Mouse (Mus musculus): ENCODE measurements at regions not wholly inside any gene's neighbourhood (a gene's known extent, or its start where the extent isn't known, plus 50 kb on each side); places are given as distances from the start of the nearest gene placed in this dataset.
"Not testable (repeated sequence)": the region's sequence is repeated elsewhere in the genome, so short reads cannot be mapped to it uniquely, and the experiment has no call there.

GRCm38 (mm10) chr15:14253602-14254301, 1080.3 kb upstream of the Cdh6 start:
- DNase-seq (ENCODE audit: extremely low spot score): no peak

DNA sequence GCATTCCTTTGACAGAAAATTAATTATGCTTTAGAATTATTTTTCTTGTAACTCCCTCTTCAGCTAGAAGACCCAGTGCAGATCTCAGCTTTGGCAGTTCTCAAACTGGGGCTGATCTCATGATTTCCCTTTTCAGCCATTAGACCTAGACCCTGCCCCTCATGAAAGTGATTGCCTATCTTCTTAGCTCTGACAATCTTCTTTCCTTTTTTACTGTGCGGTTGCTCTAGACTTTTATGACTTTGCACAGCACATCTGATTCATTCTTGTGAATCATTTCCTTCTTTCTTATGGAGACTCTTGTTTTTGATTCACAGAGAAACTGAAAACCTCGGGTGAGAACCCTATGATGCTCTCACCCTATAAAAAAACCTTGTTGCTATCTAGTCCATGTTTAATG, 1078.3 kb upstream of the Cdh6 start:
- DNase-seq (ENCODE audit: extremely low spot score): no peak

DNA sequence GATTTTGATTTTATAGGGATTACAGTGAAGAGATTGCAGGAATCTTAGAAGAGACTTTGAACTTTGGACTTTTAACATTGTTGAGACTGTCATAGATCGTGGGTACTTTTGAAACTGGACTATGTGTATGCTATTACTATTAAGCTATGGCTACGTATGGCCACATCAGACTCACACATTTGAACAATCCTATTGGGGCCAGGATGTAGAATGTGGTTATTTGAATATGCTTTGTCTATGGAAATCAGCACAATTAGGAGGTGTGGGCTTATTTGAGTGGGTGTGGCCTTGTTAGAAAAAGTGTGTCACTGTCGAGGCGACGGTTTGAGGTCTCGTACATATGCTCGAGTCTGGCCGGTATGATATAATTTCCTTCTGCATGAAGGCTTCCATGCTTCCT, 1041.8 kb upstream of the Cdh6 start:
- no peak for DNase-seq (ENCODE audit: extremely low spot score)

DNA sequence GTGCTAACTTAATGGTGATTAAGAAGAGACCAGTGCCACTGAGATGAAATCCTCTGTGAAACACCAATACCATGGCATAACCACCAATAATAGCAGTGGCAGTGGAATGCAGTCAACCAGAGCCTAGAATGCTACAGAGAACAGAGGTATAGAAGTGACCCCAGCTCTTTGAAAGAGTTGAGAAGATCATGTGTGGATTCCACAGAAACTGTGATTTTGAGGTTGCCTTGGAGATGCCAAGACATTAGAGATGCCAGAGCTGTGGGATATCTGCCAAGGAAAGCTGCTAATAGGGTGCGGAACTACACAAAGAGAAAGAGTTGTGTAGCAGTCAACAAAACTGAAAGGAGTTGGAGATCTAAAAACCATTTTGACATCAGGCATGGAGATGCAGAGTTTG, 1041.3 kb upstream of the Cdh6 start:
- DNase-seq (ENCODE audit: extremely low spot score): no peak

GRCm38 (mm10) chr15:14177523-14177922, 1004.0 kb upstream of the Cdh6 start:
- DNase-seq (ENCODE audit: extremely low spot score): no peak

GRCm38 (mm10) chr15:14137402-14137801, 963.9 kb upstream of the Cdh6 start:
- no peak for DNase-seq (ENCODE audit: extremely low spot score)

DNA sequence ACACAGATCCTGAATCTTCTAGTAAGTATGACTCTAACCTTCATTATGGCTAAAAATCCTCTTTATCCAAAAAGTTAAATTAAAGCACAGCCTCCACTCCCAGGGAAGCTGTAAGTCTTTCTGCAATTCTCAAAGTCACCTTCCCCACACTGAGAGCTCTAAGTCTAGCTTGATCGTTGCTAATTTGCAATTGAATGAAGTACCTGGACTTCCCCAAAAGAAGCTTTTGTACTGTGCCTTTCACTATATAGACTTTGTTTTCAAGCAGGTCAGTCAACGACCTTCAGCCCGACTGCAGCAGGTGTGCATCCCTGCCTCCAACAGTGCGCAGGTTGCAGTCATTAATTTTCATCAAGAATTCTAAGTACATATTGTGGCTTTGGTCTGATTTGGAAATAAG, 950.4 kb upstream of the Cdh6 start:
- no peak for DNase-seq (ENCODE audit: extremely low spot score)

GRCm38 (mm10) chr15:14118321-14118720, 944.8 kb upstream of the Cdh6 start:
- DNase-seq (ENCODE audit: extremely low spot score): not testable (repeated sequence)

- DNase-seq (ENCODE audit: extremely low spot score): no peak
Measured at GRCm38 (mm10) chr15:14101757-14102156, 928.3 kb upstream of the Cdh6 start.

DNA sequence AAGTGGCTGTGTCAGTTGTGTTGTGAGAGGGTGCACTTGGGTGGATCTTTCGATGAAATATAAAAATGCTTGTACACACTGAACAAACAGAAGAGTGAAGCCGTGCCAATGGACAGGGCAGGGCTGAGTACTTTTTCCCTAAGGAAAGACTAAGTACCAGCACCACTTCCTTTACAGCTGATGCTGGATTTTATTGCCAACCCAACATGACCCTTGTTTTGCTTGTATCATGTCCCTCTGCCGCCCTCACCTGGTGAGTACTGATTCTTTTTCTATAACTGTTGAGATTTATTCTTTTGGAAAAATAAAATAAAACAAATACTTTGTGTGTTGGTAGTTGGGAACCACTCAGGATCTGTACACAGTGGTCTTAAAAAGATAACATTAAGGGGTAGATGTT, 878.4 kb upstream of the Cdh6 start:
- peak; percentile 2 for DNase-seq (ENCODE audit: extremely low spot score)
